Comparison of ENCODE assay signal across 7 mouse cellular contexts in genomic region chr1:134078802-134079476, GRCm38 (mm10). TPM values are rescaled to one million over a fixed set of nuclear protein-coding genes. Genes with fewer than 3 reads are reported as not detected.
A peak's percentile ranks its signal among the peaks of the same experiment; 100 is the strongest.
DNase-seq lines count a peak whose midpoint lies in the region; ATAC-seq lines count a peak whose summit lies in the region.

TSS of gene Btg2 (minus strand) at chr1:134079120.

- under 1% methylated on average over 62 of the region's 62 CpGs for WGBS in embryonic facial prominence, embryonic 10.5 days
- WGBS in limb, embryonic 11.5 days = 0% methylated on average over 50 of the region's 62 CpGs
- WGBS in midbrain, embryonic 14.5 days = under 1% methylated on average over 62 of the region's 62 CpGs

- ATAC-seq in granulocyte monocyte progenitor cell, adult 5-6 weeks (replicated peaks; ENCODE audit: poor library complexity, severe bottlenecking) = peak; percentile 73
- peak; percentile 95 for ATAC-seq in limb, embryonic 11.5 days (ENCODE audit: insufficient number of reproducible peaks, low FRiP score, low TSS enrichment, low read depth)
- ATAC-seq in midbrain, embryonic 14.5 days (ENCODE audit: low FRiP score, low TSS enrichment) = peak; percentile 96

- H3K9ac ChIP-seq in limb, embryonic 11.5 days (ENCODE audit: low read length) = peak within 1 kb of the TSS; percentile 72
- peak within 1 kb of the TSS; percentile 77 for H3K9ac ChIP-seq in midbrain, embryonic 14.5 days (replicated peaks; ENCODE audit: low read length)

- peaks cover 68% of the 10 kb centered on the region for H3K4me1 ChIP-seq in embryonic facial prominence, embryonic 10.5 days
- peaks cover 9% of the 10 kb centered on the region; the same call in 1 of the 2 replicates for H3K4me1 ChIP-seq in limb, embryonic 11.5 days (ENCODE audit: control insufficient read depth, insufficient read depth, low read length)
- H3K4me1 ChIP-seq in midbrain, embryonic 14.5 days (ENCODE audit: control insufficient read depth, insufficient read depth, low read length) = peaks cover 46% of the 10 kb centered on the region

- H3K9me3 ChIP-seq in embryonic facial prominence, embryonic 10.5 days = no peaks in the 10 kb centered on the region
- no peaks in the 10 kb centered on the region for H3K9me3 ChIP-seq in limb, embryonic 11.5 days (ENCODE audit: control insufficient read depth, low read length)
- H3K9me3 ChIP-seq in midbrain, embryonic 14.5 days (ENCODE audit: control insufficient read depth, low read length) = no peaks in the 10 kb centered on the region

- peak within 1 kb of the TSS; percentile 76 for H3K4me3 ChIP-seq in embryonic facial prominence, embryonic 10.5 days
- H3K4me3 ChIP-seq in limb, embryonic 11.5 days (ENCODE audit: low read depth, low read length) = peak within 1 kb of the TSS; percentile 65
- peak within 1 kb of the TSS; percentile 69 for H3K4me3 ChIP-seq in midbrain, embryonic 14.5 days (replicated peaks; ENCODE audit: low read depth, low read length)

- peaks cover 27% of the 10 kb centered on the region for H3K36me3 ChIP-seq in embryonic facial prominence, embryonic 10.5 days (replicated peaks)
- no peaks in the 10 kb centered on the region for H3K36me3 ChIP-seq in limb, embryonic 11.5 days (ENCODE audit: control insufficient read depth, insufficient read depth, low read length)
- no peaks in the 10 kb centered on the region; the same call in 1 of the 2 replicates for H3K36me3 ChIP-seq in midbrain, embryonic 14.5 days (ENCODE audit: control insufficient read depth, insufficient read depth, low read length)

- peak within 1 kb of the TSS; percentile 87 for H3K27ac ChIP-seq in embryonic facial prominence, embryonic 10.5 days (replicated peaks)
- peak within 1 kb of the TSS; percentile 5; the same call in 1 of the 2 replicates for H3K27ac ChIP-seq in limb, embryonic 11.5 days (replicated peaks; ENCODE audit: low read depth, low read length)
- H3K27ac ChIP-seq in midbrain, embryonic 14.5 days (replicated peaks; ENCODE audit: low read depth, low read length) = peak within 1 kb of the TSS; percentile 86

- DNase-seq in adrenal gland, postnatal 10 days = peak; percentile 99
- DNase-seq in embryonic facial prominence, embryonic 10.5 days (ENCODE audit: low spot score) = peak; percentile 99
- peak; percentile 98 for DNase-seq in kidney, adult 18-20 months
- DNase-seq in limb, embryonic 11.5 days (ENCODE audit: low spot score) = peak; percentile 98
- DNase-seq in midbrain, embryonic 14.5 days = peak; percentile 97
- peak; percentile 96 to 97 for DNase-seq in spleen, adult 18-20 months

- H3K4me2 ChIP-seq in limb, embryonic 11.5 days (ENCODE audit: low read depth, severe bottlenecking) = peak within 1 kb of the TSS; percentile 76
- peak within 1 kb of the TSS; percentile 69 for H3K4me2 ChIP-seq in midbrain, embryonic 14.5 days (ENCODE audit: low read length)

- H3K27me3 ChIP-seq in embryonic facial prominence, embryonic 10.5 days (replicated peaks; ENCODE audit: low read depth, poor library complexity, severe bottlenecking) = peaks cover 13% of the 10 kb centered on the region
- no peaks in the 10 kb centered on the region for H3K27me3 ChIP-seq in limb, embryonic 11.5 days (ENCODE audit: control insufficient read depth, insufficient read depth, low read length)
- H3K27me3 ChIP-seq in midbrain, embryonic 14.5 days (ENCODE audit: control insufficient read depth, insufficient read depth, low read length) = no peaks in the 10 kb centered on the region

RNA-seq across cellular contexts. Expression of gene Btg2, which starts in this region (rescaled TPM):
- total RNA-seq in adrenal gland, postnatal 10 days (2021) = 10 to 100 TPM; 32.4 to 58.1 TPM
- polyA plus RNA-seq in embryonic facial prominence, embryonic 10.5 days (2016; fragmentation: Nextera tagmentation; extraction: Ambion mirVana) = 32.5 and 40.4 TPM in 2 replicates
- total RNA-seq in granulocyte monocyte progenitor cell, adult 5-6 weeks (2014; fragmentation: Nextera tagmentation) = 7.2 and 13.5 TPM in 2 replicates
- 31.3 and 33.7 TPM in 2 replicates for total RNA-seq in granulocyte monocyte progenitor cell, adult 5-6 weeks (2017)
- 21.3 and 22.1 TPM in 2 replicates for polyA plus RNA-seq in limb, embryonic 11.5 days (2014; fragmentation: Nextera tagmentation; extraction: Ambion mirVana)
- 34.2 and 61.1 TPM in 2 replicates for polyA plus RNA-seq in midbrain, embryonic 14.5 days (2014; fragmentation: Nextera tagmentation; extraction: Ambion mirVana)

Comparison
In these comparisons a context has a peak if more than half of its experiments do, and no peak if none do; other contexts are left out.
1. Peak in every context shown above with its lines: DNase-seq, ATAC-seq, H3K4me3 ChIP-seq and H3K27ac ChIP-seq.
2. H3K27ac ChIP-seq: peak in every context shown above with its lines; median percentile 87 in embryonic facial prominence, embryonic 10.5 days; 86 in midbrain, embryonic 14.5 days; 5 in limb, embryonic 11.5 days.